Mouse (Mus musculus): Measurements from ENCODE around the gene Rab11fip3.
A peak's percentile ranks its signal among the peaks of the same experiment; 100 is the strongest.

Rab11fip3 gene

GRCm38 (mm10) chr17:26087059-26087564, 17.8 kb upstream of the Rab11fip3 start:
- DNase-seq (ENCODE audit: low spot score), result no peak

GRCm38 (mm10) chr17:26080867-26081266, 11.5 kb upstream of the Rab11fip3 start:
- no peak for DNase-seq (ENCODE audit: low spot score)

- no peak for DNase-seq (ENCODE audit: low spot score)
Observed at GRCm38 (mm10) chr17:26078851-26079250, 9.5 kb upstream of the Rab11fip3 start.

GRCm38 (mm10) chr17:26075246-26075645, 5.9 kb upstream of the Rab11fip3 start:
- no peak for DNase-seq (ENCODE audit: low spot score)

- no peak for DNase-seq (ENCODE audit: low spot score)
Observed at GRCm38 (mm10) chr17:26070136-26070535, 781 bp upstream of the Rab11fip3 start.

- DNase-seq (ENCODE audit: low spot score), result peak; percentile 42
Observed at GRCm38 (mm10) chr17:26068024-26068830, 1.1 kb downstream of the Rab11fip3 start.

- no peak for DNase-seq (ENCODE audit: low spot score)
Observed at GRCm38 (mm10) chr17:26066488-26067020, 2.8 kb downstream of the Rab11fip3 start.

- DNase-seq (ENCODE audit: low spot score), result no peak
Observed at GRCm38 (mm10) chr17:26064916-26065315, 4.4 kb downstream of the Rab11fip3 start.

GRCm38 (mm10) chr17:26057787-26058567, 11.4 kb downstream of the Rab11fip3 start:
- no peak for DNase-seq (ENCODE audit: low spot score)

GRCm38 (mm10) chr17:26057278-26057677, 12.1 kb downstream of the Rab11fip3 start:
- DNase-seq (ENCODE audit: low spot score), result no peak

- no peak for DNase-seq (ENCODE audit: low spot score)
Observed at GRCm38 (mm10) chr17:26055164-26055563, 14.2 kb downstream of the Rab11fip3 start.

- DNase-seq (ENCODE audit: low spot score), result peak; percentile 62
Observed at GRCm38 (mm10) chr17:26054133-26054845, 15.1 kb downstream of the Rab11fip3 start.

GRCm38 (mm10) chr17:26052706-26053105, 16.6 kb downstream of the Rab11fip3 start:
- no peak for DNase-seq (ENCODE audit: low spot score)

GRCm38 (mm10) chr17:26052074-26052473, 17.3 kb downstream of the Rab11fip3 start:
- DNase-seq (ENCODE audit: low spot score), result no peak

GRCm38 (mm10) chr17:26048118-26048517, 21.2 kb downstream of the Rab11fip3 start:
- no peak for DNase-seq (ENCODE audit: low spot score)

- no peak for DNase-seq (ENCODE audit: low spot score)
Observed at GRCm38 (mm10) chr17:26046253-26046997, 22.9 kb downstream of the Rab11fip3 start.

- no peak for DNase-seq (ENCODE audit: low spot score)
Observed at GRCm38 (mm10) chr17:26045285-26045684, 24.1 kb downstream of the Rab11fip3 start.

GRCm38 (mm10) chr17:26043249-26043636, 26.1 kb downstream of the Rab11fip3 start:
- DNase-seq (ENCODE audit: low spot score), result no peak

GRCm38 (mm10) chr17:26042599-26043248, 26.6 kb downstream of the Rab11fip3 start:
- DNase-seq (ENCODE audit: low spot score), result no peak

- DNase-seq (ENCODE audit: low spot score), result peak; percentile 87
Observed at GRCm38 (mm10) chr17:26041111-26041802, 28.1 kb downstream of the Rab11fip3 start.

Measured in embryo, embryonic 10 days (tissue).